Mouse (Mus musculus): ENCODE data around the gene Tspan11. TPM values are rescaled to one million over a fixed set of nuclear protein-coding genes. Genes with fewer than 3 reads are reported as not detected.
A peak's percentile ranks its signal among the peaks of the same experiment; 100 is the strongest.

The Tspan11 gene
- total RNA-seq, 2 experiments from 2014 or later, result 0.57 to 1.2 TPM

DNA sequence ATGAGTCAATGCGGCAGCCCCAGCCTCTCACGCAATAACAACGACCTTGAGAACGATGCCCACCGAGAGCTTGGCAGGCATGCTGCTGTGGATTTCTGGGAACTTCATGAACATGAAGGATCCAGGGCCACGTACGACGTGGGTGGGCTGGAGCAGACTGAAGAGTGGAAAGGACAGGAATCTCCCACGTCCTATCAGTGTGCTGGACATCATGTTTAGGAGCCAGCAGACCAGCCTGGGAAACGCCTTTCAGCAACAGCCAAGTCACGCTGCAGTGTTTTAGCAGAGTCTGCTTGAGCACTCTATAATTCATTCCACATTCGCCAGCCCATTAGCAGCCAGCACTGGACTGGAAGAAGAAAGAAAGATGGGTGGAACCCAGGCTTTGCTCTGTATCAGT is 10.4 kb upstream of the Tspan11 start:
- peak in 1 of 2 experiments; percentile 29 for DNase-seq

DNA sequence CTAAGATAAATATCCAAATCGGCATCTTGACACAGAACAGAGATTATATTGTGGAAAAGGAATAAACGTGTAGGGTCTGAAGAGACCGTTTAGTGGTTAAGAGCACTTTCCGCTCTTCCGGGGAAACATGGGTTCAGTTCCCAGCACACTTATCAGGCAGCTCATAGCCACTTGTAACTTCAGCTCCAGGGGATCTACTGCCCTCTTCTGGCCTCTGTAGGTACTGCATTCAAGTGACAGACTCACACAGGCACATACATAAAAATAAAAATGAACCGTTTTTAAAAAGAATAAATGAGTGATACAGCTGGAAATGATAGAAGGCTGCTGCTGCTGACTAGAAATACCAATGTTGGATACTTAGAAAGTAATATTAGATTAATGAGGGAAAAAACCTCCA is 7.9 kb upstream of the Tspan11 start:
- DNase-seq, result no peak

- no peak for DNase-seq
Measured at GRCm38 (mm10) chr6:127886916-127887315, 473 bp upstream of the Tspan11 start.

DNA sequence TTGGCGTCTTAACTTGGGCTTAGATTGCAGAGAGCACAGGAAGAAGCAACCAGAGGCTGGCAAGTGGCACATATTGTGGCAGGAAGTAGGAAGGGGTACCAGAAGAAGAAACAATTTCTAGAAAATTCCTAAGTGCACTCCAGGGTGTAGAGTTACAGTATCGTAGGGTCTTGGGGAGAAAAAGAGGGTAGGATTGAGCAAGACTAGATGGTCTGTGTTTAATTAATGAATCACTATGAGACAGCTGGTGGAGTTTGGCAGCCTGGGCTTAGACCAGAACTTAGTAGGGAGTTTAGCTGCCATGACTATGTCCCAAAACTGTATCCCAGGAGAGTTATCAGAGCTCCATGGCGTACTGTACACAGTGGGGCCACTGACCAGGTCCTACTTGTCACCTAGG is 1.2 kb downstream of the Tspan11 start:
- DNase-seq, result no peak

DNA sequence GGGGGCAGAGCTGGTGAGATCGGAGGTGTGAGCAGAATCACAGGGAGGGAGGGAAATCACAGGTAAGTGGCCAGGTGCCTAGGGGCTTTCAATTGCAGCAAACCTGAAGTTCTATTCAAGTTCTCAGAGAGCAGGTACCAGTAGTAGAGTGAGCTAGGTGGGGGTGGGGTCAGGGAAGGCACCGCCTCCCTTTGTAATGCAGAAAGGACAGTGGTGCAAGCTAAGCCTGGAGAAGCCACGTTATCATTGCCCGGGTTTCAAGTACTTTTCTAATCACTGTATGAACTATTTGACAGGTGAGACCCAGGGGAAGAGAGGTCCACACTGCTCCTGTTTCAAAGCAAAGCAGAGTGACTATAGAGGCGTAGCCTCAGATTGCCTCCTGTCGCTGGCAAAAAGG is 6.2 kb downstream of the Tspan11 start:
- DNase-seq, result no peak

DNA sequence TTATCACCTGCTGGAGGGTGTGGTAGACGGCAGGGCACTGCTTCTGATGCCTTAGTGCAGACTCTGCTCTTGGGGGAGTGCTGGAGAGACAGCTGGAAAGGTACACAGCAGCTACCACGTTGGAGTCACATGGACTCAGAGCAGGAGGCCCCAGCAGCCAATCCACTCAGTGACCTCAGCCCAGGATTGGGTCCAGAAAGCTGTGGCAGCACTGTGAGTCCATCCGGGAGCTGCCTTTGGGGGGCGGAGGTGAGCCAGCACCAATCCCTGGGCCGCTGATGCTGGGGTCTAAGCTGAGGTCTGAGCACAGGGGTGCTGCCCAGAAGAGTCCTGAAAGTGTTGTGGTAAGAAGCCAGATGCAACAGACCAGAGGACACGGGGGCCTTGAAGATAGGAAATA is 7.6 kb downstream of the Tspan11 start:
- DNase-seq, result no peak

- DNase-seq, result no peak
Measured at GRCm38 (mm10) chr6:127896425-127896824, 9.0 kb downstream of the Tspan11 start.

DNA sequence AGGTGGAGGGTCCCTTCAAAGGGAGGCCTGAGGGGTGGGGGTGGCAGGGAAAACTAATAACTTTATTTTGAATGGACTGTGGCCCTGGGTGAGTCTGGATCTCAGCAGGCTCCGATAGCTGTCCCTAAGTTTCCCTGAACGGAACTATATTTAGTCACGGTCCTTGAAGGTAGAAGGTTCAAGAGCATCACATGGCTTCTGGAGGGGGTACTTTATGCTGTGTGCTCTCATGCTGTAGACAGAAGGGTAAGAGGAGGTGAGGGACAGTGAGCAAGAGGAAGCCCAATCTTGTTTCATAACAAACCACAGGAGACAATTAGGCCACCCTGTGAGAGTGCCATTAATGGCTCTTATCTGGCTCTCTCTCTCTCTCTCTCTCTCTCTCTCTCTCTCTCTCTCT is 10.0 kb downstream of the Tspan11 start:
- DNase-seq, result no peak

- DNase-seq, result no peak
Measured at GRCm38 (mm10) chr6:127900062-127900461, 12.7 kb downstream of the Tspan11 start.

DNA sequence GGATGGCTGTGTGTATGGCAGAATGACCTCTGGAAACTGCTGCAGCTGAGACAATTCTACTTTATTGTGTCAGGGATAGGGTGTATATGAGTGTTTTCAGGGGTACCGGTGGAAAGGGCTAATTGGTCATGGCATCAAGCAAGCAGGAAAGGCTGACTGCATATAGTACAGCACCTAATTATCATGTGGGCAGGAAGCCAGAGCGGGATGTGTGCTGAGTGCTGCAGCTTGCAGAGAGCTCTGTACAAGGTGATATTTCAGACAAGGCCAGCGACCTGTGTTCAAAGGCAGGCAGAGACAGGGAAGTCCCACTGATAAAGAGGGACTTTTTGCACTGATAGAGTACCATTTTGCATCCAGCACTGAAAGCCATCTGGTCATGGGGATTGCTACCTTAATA is 13.9 kb downstream of the Tspan11 start:
- no peak for DNase-seq

DNA sequence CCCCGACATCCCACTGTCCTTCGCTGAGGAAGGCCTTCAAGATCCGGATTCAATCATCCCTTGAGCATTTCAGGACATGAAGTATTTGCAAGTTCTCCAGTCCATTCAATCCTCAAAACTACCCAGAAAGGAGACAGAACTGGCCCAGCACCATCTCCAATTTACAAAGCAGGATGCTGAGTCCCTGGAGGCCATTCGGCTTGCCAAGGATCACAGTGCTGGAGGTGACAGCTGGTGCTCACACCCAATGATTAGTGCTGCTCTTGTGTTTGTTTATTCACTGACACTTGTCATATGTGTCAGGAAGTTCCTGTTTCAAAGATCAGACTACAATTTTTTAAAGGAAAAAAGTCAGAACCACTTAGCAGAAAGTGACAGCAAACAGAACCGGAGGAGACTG is 14.3 kb downstream of the Tspan11 start:
- peak; percentile 65 to 72 for DNase-seq

DNA sequence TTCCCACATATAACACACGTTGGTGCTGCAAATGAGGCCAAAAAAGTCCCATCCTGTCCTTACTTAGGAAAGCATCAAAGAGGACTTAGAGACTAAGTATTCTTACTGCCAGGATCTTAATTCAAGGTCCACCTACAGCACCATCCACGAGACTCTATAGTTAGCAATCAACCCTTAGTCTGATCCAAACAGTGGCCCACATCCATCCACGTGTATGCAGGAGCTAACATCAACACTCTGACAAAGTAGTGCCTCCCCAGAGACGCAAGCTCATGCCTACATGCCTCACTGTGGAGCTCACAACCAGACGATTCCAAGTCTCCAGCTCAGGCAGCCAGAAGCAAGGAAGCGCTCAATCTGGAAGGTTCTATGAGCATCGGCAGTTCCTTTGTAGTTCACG is 15.2 kb downstream of the Tspan11 start:
- DNase-seq, result no peak

DNA sequence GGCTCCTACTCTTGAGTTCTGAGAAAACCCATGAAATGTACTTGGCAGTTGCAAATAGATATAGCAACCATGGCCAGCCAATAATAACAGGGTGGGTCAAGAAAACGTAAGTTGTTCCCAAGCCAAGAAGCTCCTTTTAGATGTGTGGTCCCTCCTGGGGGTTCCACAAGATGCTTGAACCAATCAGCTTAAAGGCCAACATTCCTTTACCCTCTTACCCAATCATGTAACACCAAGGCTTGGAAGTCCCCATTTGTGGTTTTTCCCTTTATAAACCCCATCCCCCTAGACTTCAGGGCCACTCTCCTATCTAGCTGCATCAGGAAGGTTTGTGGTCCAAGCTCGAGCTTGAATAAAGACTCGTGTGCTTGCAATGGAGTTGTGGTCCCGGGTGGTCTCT is 23.2 kb downstream of the Tspan11 start:
- no peak for DNase-seq

DNA sequence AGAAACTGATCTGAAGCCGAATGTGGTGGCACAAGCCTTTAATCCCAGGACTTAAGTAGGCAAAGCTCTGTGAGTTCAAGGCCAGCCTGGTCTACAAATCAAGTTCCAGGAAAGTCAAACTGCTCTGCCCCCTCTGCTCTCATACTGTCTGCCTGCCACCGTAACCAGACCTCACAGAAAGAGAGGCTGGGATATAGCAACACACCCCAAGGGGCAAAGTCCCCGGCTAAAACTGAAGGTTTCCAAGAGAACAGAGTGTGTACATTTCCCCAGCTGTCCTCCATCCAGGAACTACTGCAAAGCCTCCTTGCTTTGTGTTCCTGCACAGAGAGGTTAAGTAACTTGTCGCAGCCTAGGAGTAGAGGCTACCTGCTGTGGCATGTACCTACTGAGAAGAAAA is 24.3 kb downstream of the Tspan11 start:
- DNase-seq, result no peak

- no peak for DNase-seq
Measured at GRCm38 (mm10) chr6:127912938-127913337, 25.5 kb downstream of the Tspan11 start.

- DNase-seq, result no peak
Measured at GRCm38 (mm10) chr6:127916993-127917392, 29.6 kb downstream of the Tspan11 start.

DNA sequence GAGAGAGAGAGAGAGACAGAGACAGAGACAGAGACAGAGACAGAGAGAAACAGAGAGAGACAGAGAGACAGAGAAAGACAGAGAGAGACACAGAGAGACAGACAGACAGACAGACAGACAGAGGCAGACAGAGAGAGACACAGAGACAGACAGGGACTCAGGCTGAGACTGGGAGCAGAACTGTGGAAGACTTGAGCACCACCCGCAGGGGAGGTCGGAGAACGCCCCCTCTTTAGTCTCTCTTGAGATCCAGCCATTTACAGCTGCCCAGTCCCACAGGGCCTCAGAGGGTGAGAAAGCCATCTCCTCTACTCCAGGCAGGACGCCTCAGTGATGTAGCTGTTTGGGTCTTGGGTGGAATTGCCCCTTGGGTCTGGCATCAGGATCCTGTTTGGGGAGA is 30.3 kb downstream of the Tspan11 start:
- no peak for DNase-seq

DNA sequence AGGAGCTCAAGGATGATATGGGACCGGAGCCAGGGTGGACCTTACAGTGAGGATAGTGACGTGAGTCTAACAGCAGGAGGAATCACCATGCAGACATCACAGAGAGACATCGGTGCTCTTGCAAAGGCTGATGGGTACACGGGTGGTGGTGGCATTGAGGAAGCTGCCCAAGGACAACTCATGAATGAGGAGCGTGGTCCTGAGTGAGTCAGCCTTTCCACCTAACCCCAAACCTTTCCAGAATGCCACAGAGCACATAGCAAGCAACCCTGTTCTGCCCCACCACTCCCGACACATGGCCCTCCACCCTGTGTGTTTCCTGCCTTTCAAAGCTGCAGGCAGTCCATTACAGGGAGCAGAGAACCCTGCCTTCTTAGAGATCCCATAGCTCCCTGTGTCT is 32.1 kb downstream of the Tspan11 start:
- DNase-seq, result no peak

DNA sequence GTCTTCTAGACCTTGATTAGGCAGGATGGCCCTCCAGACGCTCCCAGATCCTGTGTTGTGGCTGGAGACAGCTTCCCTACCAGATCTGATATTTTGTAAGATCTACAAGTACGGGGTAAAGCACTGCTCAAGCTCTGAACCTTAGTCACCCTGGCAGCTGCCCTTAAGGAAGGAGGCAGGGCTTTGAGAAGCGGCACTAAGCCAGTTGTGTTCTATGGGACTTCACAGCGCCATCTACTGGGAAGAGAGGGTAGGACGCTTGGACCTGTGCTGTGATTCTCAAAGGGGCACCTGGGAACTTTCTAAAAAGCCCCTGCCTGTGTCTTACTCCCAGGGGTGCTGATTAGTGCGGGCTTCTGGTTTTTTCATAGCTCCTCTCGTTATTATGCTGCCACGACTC is 33.3 kb downstream of the Tspan11 start:
- peak; percentile 77 to 88 for DNase-seq

- DNase-seq, result no peak
Measured at GRCm38 (mm10) chr6:127921996-127922395, 34.6 kb downstream of the Tspan11 start.

- no peak for DNase-seq
Measured at GRCm38 (mm10) chr6:127923296-127923695, 35.9 kb downstream of the Tspan11 start.

- no peak for DNase-seq
Measured at GRCm38 (mm10) chr6:127924750-127925149, 37.4 kb downstream of the Tspan11 start.

- peak in 1 of 2 experiments; percentile 10 for DNase-seq
Measured at GRCm38 (mm10) chr6:127925915-127926314, 38.5 kb downstream of the Tspan11 start.

DNA sequence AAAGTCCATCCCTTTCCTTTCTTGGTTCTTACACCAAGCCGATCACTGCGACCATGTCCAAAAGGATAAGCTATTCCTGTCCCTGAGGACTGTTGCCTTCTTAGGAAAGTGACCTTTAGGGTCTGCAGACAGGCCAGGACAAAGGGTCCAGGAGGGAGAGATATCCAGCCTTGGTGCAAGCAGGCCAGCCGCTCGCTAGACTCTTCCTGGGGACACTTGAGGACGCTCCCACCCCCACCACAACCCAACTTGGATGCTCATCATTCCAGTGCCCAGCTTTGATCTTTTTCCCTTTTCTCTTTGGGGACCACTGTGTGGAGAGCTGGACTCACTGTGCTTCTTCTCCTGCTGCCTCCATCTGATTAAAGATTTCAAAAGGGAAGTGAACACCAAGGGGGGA is 41.3 kb downstream of the Tspan11 start:
- DNase-seq, result no peak

DNA sequence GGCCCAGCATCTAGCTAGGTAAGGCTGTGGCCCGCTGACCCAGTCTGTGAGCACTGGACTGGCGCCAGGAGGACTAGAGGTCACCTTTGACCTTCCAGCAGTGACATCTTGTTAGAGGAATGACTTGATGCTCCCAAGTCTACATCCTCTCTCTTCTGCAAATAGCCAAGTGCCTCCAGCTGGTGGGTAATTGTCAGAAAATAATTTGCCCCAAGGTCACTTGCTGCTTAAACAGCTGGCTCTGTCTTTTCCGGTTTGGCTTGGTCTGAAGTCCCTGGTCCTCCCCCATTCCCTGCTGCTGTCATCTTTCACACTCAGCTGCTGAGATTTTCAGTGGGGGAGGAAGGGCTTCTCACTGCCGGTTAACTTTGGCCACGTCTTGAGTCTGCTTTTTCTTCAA is 45.3 kb downstream of the Tspan11 start:
- peak; percentile 24 to 58 for DNase-seq

Data from heart, adult 18-20 months (tissue).